Mouse (Mus musculus): ENCODE measurements around the gene Taf6. TPM values are rescaled to one million over a fixed set of nuclear protein-coding genes. Genes with fewer than 3 reads are reported as not detected.
A peak's percentile ranks its signal among the peaks of the same experiment; 100 is the strongest.

Gene Taf6
- polyA plus RNA-seq, 1 experiment from 2014 or later = 150 TPM

DNA sequence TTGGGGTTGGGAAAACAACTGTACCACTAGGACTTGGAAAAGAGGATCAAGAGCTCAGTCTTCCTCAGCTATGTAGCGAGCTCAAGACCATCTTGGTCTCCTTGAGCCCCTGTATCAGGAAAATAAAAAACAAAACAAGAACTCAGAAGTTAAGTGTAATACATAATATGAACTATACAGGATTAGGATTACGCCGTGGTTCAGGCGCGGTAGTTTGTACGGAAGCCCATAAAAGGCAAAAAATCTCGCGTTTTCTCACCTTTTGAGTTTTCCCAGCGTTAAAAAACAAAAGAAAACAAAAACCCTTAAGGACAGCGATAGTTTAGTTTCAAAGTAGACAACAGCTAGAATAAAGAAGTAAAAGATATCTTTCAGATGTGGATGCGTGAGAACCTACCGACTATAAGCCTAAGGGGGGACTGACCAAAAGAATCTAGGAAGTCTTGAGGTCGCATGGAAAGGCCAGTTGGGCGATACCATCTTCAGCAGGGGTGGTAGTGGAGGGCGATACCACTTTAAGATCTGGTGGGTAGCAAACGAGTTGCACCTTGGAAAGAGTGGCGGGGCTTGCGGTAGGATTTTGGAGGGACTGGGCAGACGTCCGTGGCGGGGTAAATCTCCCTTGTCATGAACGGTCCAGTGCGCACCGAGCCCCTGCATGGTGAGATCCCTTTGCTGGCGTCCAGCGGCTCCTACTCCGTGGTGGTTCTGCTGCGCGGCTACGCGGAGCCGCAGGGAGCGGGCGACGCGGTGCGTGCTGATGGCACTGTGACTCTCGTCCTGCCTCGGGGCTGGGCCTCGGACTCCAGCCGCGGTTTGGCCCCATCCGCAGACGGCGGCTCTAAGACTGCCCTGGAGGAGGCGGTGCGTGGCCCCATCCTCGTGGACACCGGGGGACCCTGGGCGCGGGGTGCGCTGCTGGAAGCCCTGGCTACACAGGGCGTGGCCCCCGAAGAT is 6.8 kb upstream of the Taf6 start, which contains the start of gene Mblac1:
Gene Mblac1, plus strand, starts transcription at position 544 of the 957 bp plus-strand sequence.
- Histone ChIP-seq H3K4me2 (ENCODE audit: low read depth, low read length, severe bottlenecking) (peak within 1 kb of the TSS; percentile 99), H3K9me3 (ENCODE audit: control insufficient read depth, low read length) (no peaks in the 10 kb centered on the region), H3K4me1 (replicated peaks; ENCODE audit: control insufficient read depth, insufficient read depth, low read length) (no peaks in the 10 kb centered on the region), H3K36me3 (ENCODE audit: control insufficient read depth, insufficient read depth, low read length) (peaks cover 3% of the 10 kb centered on the region; the same call in 1 of the 2 replicates), H3K27me3 (ENCODE audit: control insufficient read depth, insufficient read depth, low read length) (no peaks in the 10 kb centered on the region), H3K4me3 (ENCODE audit: low read depth, low read length) (peak within 1 kb of the TSS; percentile 68), H3K27ac (ENCODE audit: low read depth, low read length) (peak within 1 kb of the TSS; percentile 72), H3K9ac (ENCODE audit: low read length) (peak within 1 kb of the TSS; percentile 90)
- 8% methylated on average over 54 of the region's 54 CpGs for WGBS
- ATAC-seq (replicated peaks; ENCODE audit: low FRiP score) = peak; percentile 82
- peak; percentile 88 for DNase-seq (ENCODE audit: low spot score)

DNA sequence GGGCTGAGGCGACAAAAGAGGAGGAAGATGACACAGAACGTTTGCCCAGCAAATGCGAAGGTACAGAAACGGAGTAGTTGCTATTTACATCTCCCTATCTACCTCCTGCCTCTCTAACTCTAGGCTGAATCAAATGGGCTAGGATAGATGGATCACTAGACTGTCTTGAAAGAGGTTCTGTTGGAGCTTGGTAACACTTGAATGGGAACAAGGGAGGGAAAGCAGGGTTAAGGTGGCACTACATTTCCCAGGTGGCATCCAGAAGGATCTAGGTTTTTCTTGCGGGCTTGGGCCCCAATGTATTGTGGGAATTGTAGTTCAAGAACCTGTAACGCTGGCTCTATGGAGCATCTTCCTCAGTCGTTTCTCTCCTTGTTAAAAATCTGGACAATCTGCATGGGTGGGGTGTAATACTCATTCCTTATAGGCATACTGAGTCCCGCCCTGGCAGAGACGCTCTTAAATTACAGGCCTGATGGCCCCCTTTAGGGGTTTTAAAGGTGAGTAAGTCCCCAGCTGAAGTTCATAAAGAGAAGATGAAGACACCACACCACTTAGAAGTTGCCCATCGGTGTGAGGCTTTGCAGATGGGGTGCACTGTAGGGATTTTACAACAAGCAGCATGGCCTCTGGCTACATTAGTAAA is 533 bp upstream of the Taf6 start:
- Histone ChIP-seq H3K4me3 (ENCODE audit: low read depth, low read length) (peak overlapping the region; percentile 64), H3K4me2 (ENCODE audit: low read depth, low read length, severe bottlenecking) (peak overlapping the region; percentile 79), H3K27ac (ENCODE audit: low read depth, low read length) (peak overlapping the region; percentile 63; the same call in 1 of the 2 replicates), H3K27me3 (ENCODE audit: control insufficient read depth, insufficient read depth, low read length) (no peaks in the 10 kb centered on the region), H3K36me3 (ENCODE audit: control insufficient read depth, insufficient read depth, low read length) (peaks cover 3% of the 10 kb centered on the region; the same call in 1 of the 2 replicates), H3K4me1 (replicated peaks; ENCODE audit: control insufficient read depth, insufficient read depth, low read length) (peaks cover 2% of the 10 kb centered on the region; the same call in 1 of the 2 replicates), H3K9ac (ENCODE audit: low read length) (peak overlapping the region; percentile 82), H3K9me3 (ENCODE audit: control insufficient read depth, low read length) (no peaks in the 10 kb centered on the region)
- WGBS = under 1% methylated on average over 10 of the region's 10 CpGs
- DNase-seq (ENCODE audit: low spot score) (no peak), ATAC-seq (replicated peaks; ENCODE audit: low FRiP score) (peak; percentile 84)

DNA sequence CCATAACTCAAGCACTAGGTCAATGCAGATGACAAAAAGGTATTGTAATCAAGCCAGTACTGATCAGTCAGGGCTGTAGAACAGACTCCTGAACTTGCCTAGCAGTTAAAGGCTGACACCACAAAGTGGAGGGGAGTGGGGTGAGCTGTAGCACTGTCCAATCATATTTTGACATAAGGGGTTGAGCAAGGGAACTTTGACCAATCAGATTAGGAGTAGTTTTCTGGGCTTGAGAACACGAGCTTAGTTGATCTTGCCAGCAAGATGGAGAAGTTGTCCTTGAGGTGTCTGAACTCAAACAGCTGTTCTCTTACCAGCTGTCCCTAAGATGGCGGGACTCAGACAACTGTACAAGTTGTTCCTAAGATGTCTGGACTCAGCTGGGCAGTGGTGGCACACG is 14.0 kb downstream of the Taf6 start:
- Histone ChIP-seq H3K27ac (ENCODE audit: low read depth, low read length) (no peak overlapping the region), H3K27me3 (ENCODE audit: control insufficient read depth, insufficient read depth, low read length) (no peaks in the 10 kb centered on the region), H3K4me1 (replicated peaks; ENCODE audit: control insufficient read depth, insufficient read depth, low read length) (peaks cover 10% of the 10 kb centered on the region; the same call in 1 of the 2 replicates), H3K4me3 (ENCODE audit: low read depth, low read length) (no peak overlapping the region), H3K9me3 (ENCODE audit: control insufficient read depth, low read length) (no peaks in the 10 kb centered on the region), H3K9ac (ENCODE audit: low read length) (no peak overlapping the region; the same call in 1 of the 2 replicates), H3K4me2 (ENCODE audit: low read depth, low read length, severe bottlenecking) (no peak overlapping the region), H3K36me3 (ENCODE audit: control insufficient read depth, insufficient read depth, low read length) (peaks cover 21% of the 10 kb centered on the region)
- WGBS = 98% methylated on average over 3 of the region's 3 CpGs
- no peak for ATAC-seq (replicated peaks; ENCODE audit: low FRiP score)
- no peak for DNase-seq (ENCODE audit: low spot score)

DNA sequence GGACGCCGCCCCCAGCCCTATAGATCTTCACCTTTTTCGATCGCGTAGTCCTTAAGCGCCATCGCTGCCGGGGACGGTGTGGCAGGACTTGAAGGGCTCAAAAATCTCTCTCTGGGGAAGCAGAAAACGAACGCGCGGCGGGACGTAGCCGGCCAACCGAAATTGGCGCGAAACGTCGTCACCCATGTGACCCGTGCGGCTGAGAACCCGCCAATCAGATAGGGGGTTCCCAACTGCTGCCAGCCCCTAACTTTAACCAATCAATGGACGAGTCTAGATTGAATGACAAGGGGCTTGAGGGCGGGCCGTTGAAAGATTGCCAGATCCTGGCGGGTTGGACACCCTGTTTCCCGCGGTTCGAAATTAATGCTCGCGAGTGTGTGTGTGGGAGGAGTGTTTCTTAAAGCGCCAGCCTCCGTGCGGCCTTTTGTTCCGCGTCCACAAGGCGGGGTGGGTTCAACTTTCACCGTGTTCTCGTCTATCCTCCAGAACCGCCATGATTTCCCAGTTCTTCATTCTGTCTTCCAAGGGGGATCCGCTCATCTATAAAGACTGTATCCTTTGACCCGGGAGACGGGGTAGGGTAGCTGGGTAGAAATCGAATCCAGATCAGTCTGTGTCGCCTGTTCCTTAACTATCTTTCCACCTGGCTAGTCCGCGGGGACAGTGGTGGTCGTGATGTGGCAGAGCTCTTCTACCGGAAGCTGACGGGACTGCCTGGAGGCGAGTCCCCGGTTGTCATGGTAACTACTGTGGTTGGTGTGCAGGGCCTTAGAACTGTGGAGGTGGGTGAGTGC is 15.4 kb downstream of the Taf6 start, which contains the start of the genes Ap4m1 and Mcm7:
Gene Ap4m1, plus strand, starts transcription at position 308 of the 797 bp plus-strand sequence.
Gene Mcm7, minus strand, starts transcription at position 728 of the 797 bp plus-strand sequence.
- DNase-seq (ENCODE audit: low spot score) = peak; percentile 95
- Histone ChIP-seq H3K4me2 (ENCODE audit: low read depth, low read length, severe bottlenecking) (peak within 1 kb of the TSS; percentile 60), H3K27ac (ENCODE audit: low read depth, low read length) (peak within 1 kb of the TSS; percentile 97), H3K9me3 (ENCODE audit: control insufficient read depth, low read length) (no peaks in the 10 kb centered on the region), H3K27me3 (ENCODE audit: control insufficient read depth, insufficient read depth, low read length) (no peaks in the 10 kb centered on the region), H3K4me1 (replicated peaks; ENCODE audit: control insufficient read depth, insufficient read depth, low read length) (peaks cover 10% of the 10 kb centered on the region; the same call in 1 of the 2 replicates), H3K4me3 (ENCODE audit: low read depth, low read length) (peak within 1 kb of the TSS; percentile 77), H3K36me3 (ENCODE audit: control insufficient read depth, insufficient read depth, low read length) (peaks cover 25% of the 10 kb centered on the region), H3K9ac (ENCODE audit: low read length) (peak within 1 kb of the TSS; percentile 91)
- peak; percentile 94 for ATAC-seq (replicated peaks; ENCODE audit: low FRiP score)
- WGBS = under 1% methylated on average over 54 of the region's 54 CpGs

DNA sequence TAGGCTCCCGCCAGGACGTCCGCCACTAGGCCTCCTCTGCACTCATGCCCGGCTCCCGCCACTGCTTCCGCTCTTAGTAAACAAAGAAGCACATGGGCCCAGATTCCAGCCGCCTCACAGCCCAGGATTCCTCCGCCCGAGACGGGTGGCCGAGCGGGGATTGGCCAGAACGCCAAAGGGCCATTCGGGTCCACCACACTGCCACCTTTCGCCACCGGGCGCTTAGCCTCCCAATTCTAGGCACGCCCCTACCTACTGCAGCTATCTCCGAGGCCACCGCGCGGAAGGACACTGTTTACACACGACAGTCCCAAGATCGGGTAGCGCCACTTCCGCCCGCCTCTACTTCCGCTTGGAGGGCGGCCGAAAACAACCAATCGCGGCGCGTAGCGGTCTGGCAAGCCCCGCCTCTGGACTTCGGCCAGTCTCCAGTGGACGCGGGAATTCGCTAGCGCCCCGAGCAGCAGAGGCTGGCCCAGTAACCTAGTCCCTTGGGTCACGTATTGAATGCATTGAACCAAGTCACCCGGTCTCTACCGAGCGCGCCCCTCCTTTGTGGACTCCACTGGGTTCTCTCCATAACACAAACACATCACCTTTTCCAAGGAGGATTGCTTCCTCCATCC is 16.2 kb downstream of the Taf6 start:
- Histone ChIP-seq H3K9ac (ENCODE audit: low read length) (peak overlapping the region; percentile 91), H3K27ac (ENCODE audit: low read depth, low read length) (peak overlapping the region; percentile 97), H3K9me3 (ENCODE audit: control insufficient read depth, low read length) (no peaks in the 10 kb centered on the region), H3K36me3 (ENCODE audit: control insufficient read depth, insufficient read depth, low read length) (peaks cover 34% of the 10 kb centered on the region), H3K4me2 (ENCODE audit: low read depth, low read length, severe bottlenecking) (peak overlapping the region; percentile 60), H3K4me1 (replicated peaks; ENCODE audit: control insufficient read depth, insufficient read depth, low read length) (peaks cover 10% of the 10 kb centered on the region; the same call in 1 of the 2 replicates), H3K27me3 (ENCODE audit: control insufficient read depth, insufficient read depth, low read length) (no peaks in the 10 kb centered on the region), H3K4me3 (ENCODE audit: low read depth, low read length) (peak overlapping the region; percentile 77)
- under 1% methylated on average over 47 of the region's 47 CpGs for WGBS
- peak; percentile 90 for ATAC-seq (replicated peaks; ENCODE audit: low FRiP score)
- peak; percentile 98 for DNase-seq (ENCODE audit: low spot score)

DNA sequence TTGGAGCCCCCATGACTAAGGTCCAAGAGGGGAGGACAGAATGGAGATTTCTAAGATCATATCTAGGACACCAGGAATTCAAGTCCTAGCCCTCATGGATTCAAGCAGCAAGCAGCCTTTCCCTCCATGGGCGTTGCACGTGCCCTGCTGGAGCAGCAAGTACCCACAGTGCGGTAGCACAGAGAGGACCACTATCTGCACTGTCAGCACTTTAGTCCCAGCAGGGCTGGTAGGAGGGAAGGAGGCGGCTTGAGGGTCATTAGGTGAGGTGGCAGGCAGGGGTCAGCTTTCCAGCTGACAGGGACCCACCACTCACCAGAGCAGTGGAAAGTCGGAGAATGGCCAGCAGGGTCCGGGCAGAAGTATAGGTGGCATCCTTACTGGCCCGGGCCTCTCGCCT is 21.7 kb downstream of the Taf6 start:
- Histone ChIP-seq H3K9ac (ENCODE audit: low read length) (no peak overlapping the region), H3K4me1 (replicated peaks; ENCODE audit: control insufficient read depth, insufficient read depth, low read length) (peaks cover 8% of the 10 kb centered on the region; the same call in 1 of the 2 replicates), H3K27me3 (ENCODE audit: control insufficient read depth, insufficient read depth, low read length) (no peaks in the 10 kb centered on the region), H3K27ac (ENCODE audit: low read depth, low read length) (no peak overlapping the region), H3K36me3 (ENCODE audit: control insufficient read depth, insufficient read depth, low read length) (peaks cover 40% of the 10 kb centered on the region), H3K4me2 (ENCODE audit: low read depth, low read length, severe bottlenecking) (no peak overlapping the region), H3K9me3 (ENCODE audit: control insufficient read depth, low read length) (no peaks in the 10 kb centered on the region), H3K4me3 (ENCODE audit: low read depth, low read length) (no peak overlapping the region)
- WGBS = 81% methylated on average over 8 of the region's 8 CpGs
- ATAC-seq (replicated peaks; ENCODE audit: low FRiP score) = no peak
- no peak for DNase-seq (ENCODE audit: low spot score)

- Histone ChIP-seq H3K27me3 (ENCODE audit: control insufficient read depth, insufficient read depth, low read length) (no peaks in the 10 kb centered on the region), H3K36me3 (ENCODE audit: control insufficient read depth, insufficient read depth, low read length) (peaks cover 36% of the 10 kb centered on the region), H3K4me3 (ENCODE audit: low read depth, low read length) (no peak overlapping the region), H3K9ac (ENCODE audit: low read length) (no peak overlapping the region), H3K9me3 (ENCODE audit: control insufficient read depth, low read length) (no peaks in the 10 kb centered on the region), H3K27ac (ENCODE audit: low read depth, low read length) (no peak overlapping the region), H3K4me2 (ENCODE audit: low read depth, low read length, severe bottlenecking) (no peak overlapping the region), H3K4me1 (replicated peaks; ENCODE audit: control insufficient read depth, insufficient read depth, low read length) (peaks cover 4% of the 10 kb centered on the region; the same call in 1 of the 2 replicates)
- ATAC-seq (replicated peaks; ENCODE audit: low FRiP score) (no peak), DNase-seq (ENCODE audit: low spot score) (no peak)
- WGBS = 66% methylated on average over 10 of the region's 10 CpGs
These were observed 23.6 kb downstream of the Taf6 start for GRCm38 (mm10) chr5:138163610-138164009.
